Mouse (Mus musculus) CH12.LX (cell line): ENCODE data around the gene Pfkfb2.

Source experiments
- CHD2 ChIP-seq: IDR thresholded peaks from 2 replicates; pipeline ENCODE4 v1.6.1; 2011; ENCODE audit warnings: low read length, improper control_type of control experiment
- CTCF ChIP-seq, 2 experiments: IDR thresholded peaks in 1 of 2; conservative IDR thresholded peaks in 1 of 2; 2 replicates each; pipeline ENCODE4 v1.5.1; 2011 to 2012; ENCODE audit warnings: low read depth in 2 of 2, low read length in 2 of 2, improper control_type of control experiment in 1 of 2, inconsistent platforms in 1 of 2, mild to moderate bottlenecking in 1 of 2, moderate library complexity in 1 of 2
- EP300 ChIP-seq: IDR thresholded peaks from 2 replicates; pipeline ENCODE4 v1.6.1; 2011; ENCODE audit warnings: low read length, improper control_type of control experiment
- HCFC1 ChIP-seq: IDR thresholded peaks from 2 replicates; pipeline ENCODE4 v1.6.1; 2012; ENCODE audit warnings: low read depth, mild to moderate bottlenecking, inconsistent platforms, low read length, improper control_type of control experiment
- MAZ ChIP-seq: IDR thresholded peaks from 2 replicates; pipeline ENCODE4 v1.6.1; 2012; ENCODE audit warnings: low read depth, mild to moderate bottlenecking, inconsistent platforms, low read length, improper control_type of control experiment, moderate library complexity
- MYC ChIP-seq: IDR thresholded peaks from 2 replicates; pipeline ENCODE4 v1.6.1; 2011; ENCODE audit warnings: low read depth, mild to moderate bottlenecking, improper control_type of control experiment, low read length
- POLR2A ChIP-seq: IDR thresholded peaks from 2 replicates; pipeline ENCODE4 v1.6.1; 2011; ENCODE audit warnings: low read depth, mild to moderate bottlenecking, improper control_type of control experiment, low read length
- SIN3A ChIP-seq: IDR thresholded peaks from 2 replicates; pipeline ENCODE4 v1.6.1; 2012; ENCODE audit warnings: low read length, improper control_type of control experiment, inconsistent platforms
- USF1 ChIP-seq: IDR thresholded peaks from 2 replicates; pipeline ENCODE4 v1.6.1; 2014; ENCODE audit warnings: low read depth, mild to moderate bottlenecking, inconsistent platforms, low read length, improper control_type of control experiment
- ZC3H11A ChIP-seq: IDR thresholded peaks from 2 replicates; pipeline ENCODE4 v1.6.1; 2012; ENCODE audit warnings: low read depth, mild to moderate bottlenecking, inconsistent platforms, low read length, improper control_type of control experiment

DNA sequence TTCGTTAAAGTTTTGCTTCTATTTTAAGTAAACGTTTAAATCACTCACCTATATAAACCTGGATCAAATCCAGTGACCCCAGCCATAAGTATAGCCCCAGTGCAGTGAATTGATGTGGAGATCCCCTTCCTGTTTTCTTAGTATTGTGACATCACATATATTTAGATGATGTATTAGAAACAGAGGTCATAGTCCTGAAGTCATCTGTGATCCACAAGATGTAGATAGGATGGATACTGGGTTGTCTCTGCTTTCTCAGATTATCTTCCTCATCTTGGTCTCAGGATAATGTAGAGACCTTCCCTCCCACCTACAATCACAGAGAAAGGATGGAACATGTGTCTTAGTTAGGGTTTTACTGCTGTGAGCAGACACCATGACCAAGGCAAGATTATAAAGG is at the start of gene Pfkfb2:
- TF ChIP-seq POLR2A = no peak
- no peak for TF ChIP-seq SIN3A
- no peak for TF ChIP-seq EP300
- no peak for TF ChIP-seq CTCF (conservative IDR thresholded peaks at IDR 0.05 in 1 of 2, IDR thresholded peaks at IDR 0.05 in 1 of 2; ENCODE audit: low read depth in 2 of 2, low read length in 2 of 2)
- TF ChIP-seq MYC = no peak
- no peak for TF ChIP-seq USF1
- TF ChIP-seq HCFC1 = no peak
- no peak for TF ChIP-seq ZC3H11A
- no peak for TF ChIP-seq CHD2
- TF ChIP-seq MAZ = no peak
